Mouse (Mus musculus): ENCODE measurements around the gene Catsperz.
"Not testable (repeated sequence)": the region's sequence is repeated elsewhere in the genome, so short reads cannot be mapped to it uniquely, and the experiment has no call there.

Catsperz gene

GRCm38 (mm10) chr19:6907811-6908540, 17.2 kb downstream of the Catsperz start:
- DNase-seq (ENCODE audit: low read depth, low spot score): no peak

GRCm38 (mm10) chr19:6907094-6907493, 18.1 kb downstream of the Catsperz start:
- DNase-seq (ENCODE audit: low read depth, low spot score): no peak

- no peak for DNase-seq (ENCODE audit: low read depth, low spot score)
Observed at GRCm38 (mm10) chr19:6906199-6906598, 19.0 kb downstream of the Catsperz start.

GRCm38 (mm10) chr19:6905498-6906159, 19.6 kb downstream of the Catsperz start:
- DNase-seq (ENCODE audit: low read depth, low spot score): no peak

- no peak for DNase-seq (ENCODE audit: low read depth, low spot score)
Observed at GRCm38 (mm10) chr19:6904846-6905245, 20.3 kb downstream of the Catsperz start.

- no peak for DNase-seq (ENCODE audit: low read depth, low spot score)
Observed at GRCm38 (mm10) chr19:6903031-6903430, 22.1 kb downstream of the Catsperz start.

GRCm38 (mm10) chr19:6899641-6900040, 25.5 kb downstream of the Catsperz start:
- DNase-seq (ENCODE audit: low read depth, low spot score): no peak

- DNase-seq (ENCODE audit: low read depth, low spot score): not testable (repeated sequence)
Observed at GRCm38 (mm10) chr19:6895608-6896305, 29.4 kb downstream of the Catsperz start.

GRCm38 (mm10) chr19:6893731-6894451, 31.3 kb downstream of the Catsperz start:
- no peak for DNase-seq (ENCODE audit: low read depth, low spot score)

GRCm38 (mm10) chr19:6892512-6892911, 32.7 kb downstream of the Catsperz start:
- no peak for DNase-seq (ENCODE audit: low read depth, low spot score)

GRCm38 (mm10) chr19:6877965-6878364, 47.2 kb downstream of the Catsperz start:
- DNase-seq (ENCODE audit: low read depth, low spot score): no peak

GRCm38 (mm10) chr19:6876799-6877198, 48.4 kb downstream of the Catsperz start:
- DNase-seq (ENCODE audit: low read depth, low spot score): no peak

GRCm38 (mm10) chr19:6875834-6876233, 49.3 kb downstream of the Catsperz start:
- DNase-seq (ENCODE audit: low read depth, low spot score): no peak

GRCm38 (mm10) chr19:6874257-6874656, 50.9 kb downstream of the Catsperz start:
- DNase-seq (ENCODE audit: low read depth, low spot score): no peak

- DNase-seq (ENCODE audit: low read depth, low spot score): peak; percentile 1
Observed at GRCm38 (mm10) chr19:6872701-6873100, 52.5 kb downstream of the Catsperz start.
